Mouse (Mus musculus): ENCODE results near the gene Ptges. TPM values are rescaled to one million over a fixed set of nuclear protein-coding genes. Genes with fewer than 3 reads are reported as not detected.

The Ptges gene
- total and polyA plus RNA-seq, 3 experiments = 0.11 TPM; not detected in 2

- DNase-seq (ENCODE audit: low spot score) = no peak
- Histone ChIP-seq H3K4me3 (ENCODE audit: low read depth, low read length) (no peak overlapping the region), H3K27me3 (ENCODE audit: insufficient read depth, low read length) (peaks cover 22% of the 10 kb centered on the region), H3K36me3 (replicated peaks) (no peaks in the 10 kb centered on the region), H3K9me3 (replicated peaks) (no peaks in the 10 kb centered on the region), H3K4me1 (ENCODE audit: insufficient read depth, low read depth, low read length) (no peaks in the 10 kb centered on the region)
- TF ChIP-seq GATA1 (IDR thresholded peaks at IDR 0.05; ENCODE audit: borderline replicate concordance, low read length) (no peak), TAL1 (conservative IDR thresholded peaks at IDR 0.05; ENCODE audit: low read depth, low read length) (no peak), GATA2 (IDR thresholded peaks at IDR 0.05; ENCODE audit: borderline replicate concordance, low read depth, low read length) (no peak), POLR2AphosphoS5 (IDR thresholded peaks at IDR 0.05; ENCODE audit: insufficient replicate concordance, low read depth, low read length) (no peak), CTCF (IDR thresholded peaks at IDR 0.05; ENCODE audit: low read depth, low read length) (no peak)
- ATAC-seq (ENCODE audit: extremely low read depth, insufficient number of reproducible peaks, low FRiP score, poor library complexity, severe bottlenecking) = no peak
Observed at GRCm38 (mm10) chr2:30904991-30905390, 24.7 kb downstream of the Ptges start.

DNA sequence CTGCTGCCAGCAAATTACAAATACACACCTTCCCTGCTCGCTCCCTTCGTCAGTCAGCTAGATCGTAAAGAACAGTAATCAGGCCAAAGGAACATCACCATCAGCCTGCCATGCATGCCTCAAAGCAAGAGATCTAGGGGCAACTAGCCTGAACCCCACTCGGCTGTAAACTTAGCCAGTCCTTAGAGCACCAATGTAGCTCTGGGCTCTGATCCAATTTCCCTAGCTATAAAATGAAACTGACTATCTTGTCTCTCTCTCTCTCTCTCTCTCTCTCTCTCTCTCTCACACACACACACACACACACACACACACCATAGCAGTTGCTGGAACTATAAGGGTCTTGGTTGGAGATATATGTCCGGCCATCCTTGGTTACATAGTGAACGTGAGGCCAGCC, 25.4 kb downstream of the Ptges start:
- ATAC-seq (ENCODE audit: extremely low read depth, insufficient number of reproducible peaks, low FRiP score, poor library complexity, severe bottlenecking) (no peak), DNase-seq (ENCODE audit: low spot score) (no peak)
- H3K4me1 ChIP-seq (ENCODE audit: insufficient read depth, low read depth, low read length) = no peaks in the 10 kb centered on the region
- no peak for TF ChIP-seq POLR2AphosphoS5 (IDR thresholded peaks at IDR 0.05; ENCODE audit: insufficient replicate concordance, low read depth, low read length)
- TF ChIP-seq GATA2 (IDR thresholded peaks at IDR 0.05; ENCODE audit: borderline replicate concordance, low read depth, low read length) = no peak
- TF ChIP-seq CTCF (IDR thresholded peaks at IDR 0.05; ENCODE audit: low read depth, low read length) = no peak
- no peak for TF ChIP-seq TAL1 (conservative IDR thresholded peaks at IDR 0.05; ENCODE audit: low read depth, low read length)
- TF ChIP-seq GATA1 (IDR thresholded peaks at IDR 0.05; ENCODE audit: borderline replicate concordance, low read length) = no peak
- peaks cover 22% of the 10 kb centered on the region for H3K27me3 ChIP-seq (ENCODE audit: insufficient read depth, low read length)
- H3K9me3 ChIP-seq (replicated peaks) = no peaks in the 10 kb centered on the region
- no peaks in the 10 kb centered on the region for H3K36me3 ChIP-seq (replicated peaks)
- no peak overlapping the region for H3K4me3 ChIP-seq (ENCODE audit: low read depth, low read length)

- Histone ChIP-seq H3K9me3 (replicated peaks) (no peaks in the 10 kb centered on the region), H3K4me3 (ENCODE audit: low read depth, low read length) (no peak overlapping the region), H3K4me1 (ENCODE audit: insufficient read depth, low read depth, low read length) (no peaks in the 10 kb centered on the region), H3K36me3 (replicated peaks) (no peaks in the 10 kb centered on the region), H3K27me3 (ENCODE audit: insufficient read depth, low read length) (peaks cover 21% of the 10 kb centered on the region)
- ATAC-seq (ENCODE audit: extremely low read depth, insufficient number of reproducible peaks, low FRiP score, poor library complexity, severe bottlenecking) (no peak), DNase-seq (ENCODE audit: low spot score) (no peak)
- TF ChIP-seq POLR2AphosphoS5 (IDR thresholded peaks at IDR 0.05; ENCODE audit: insufficient replicate concordance, low read depth, low read length) = no peak
- TF ChIP-seq GATA1 (IDR thresholded peaks at IDR 0.05; ENCODE audit: borderline replicate concordance, low read length) = no peak
- no peak for TF ChIP-seq CTCF (IDR thresholded peaks at IDR 0.05; ENCODE audit: low read depth, low read length)
Observed at GRCm38 (mm10) chr2:30902726-30903722, 26.6 kb downstream of the Ptges start.

GRCm38 (mm10) chr2:30902256-30902655, 27.4 kb downstream of the Ptges start:
- Histone ChIP-seq H3K9me3 (replicated peaks) (no peaks in the 10 kb centered on the region), H3K36me3 (replicated peaks) (no peaks in the 10 kb centered on the region), H3K4me1 (ENCODE audit: insufficient read depth, low read depth, low read length) (peaks cover 3% of the 10 kb centered on the region), H3K27me3 (ENCODE audit: insufficient read depth, low read length) (peaks cover 24% of the 10 kb centered on the region), H3K4me3 (ENCODE audit: low read depth, low read length) (no peak overlapping the region)
- TF ChIP-seq CTCF (IDR thresholded peaks at IDR 0.05; ENCODE audit: low read depth, low read length) (no peak), GATA2 (IDR thresholded peaks at IDR 0.05; ENCODE audit: borderline replicate concordance, low read depth, low read length) (no peak), TAL1 (conservative IDR thresholded peaks at IDR 0.05; ENCODE audit: low read depth, low read length) (no peak), POLR2AphosphoS5 (IDR thresholded peaks at IDR 0.05; ENCODE audit: insufficient replicate concordance, low read depth, low read length) (no peak), GATA1 (IDR thresholded peaks at IDR 0.05; ENCODE audit: borderline replicate concordance, low read length) (no peak)
- ATAC-seq (ENCODE audit: extremely low read depth, insufficient number of reproducible peaks, low FRiP score, poor library complexity, severe bottlenecking) (no peak), DNase-seq (ENCODE audit: low spot score) (no peak)

DNA sequence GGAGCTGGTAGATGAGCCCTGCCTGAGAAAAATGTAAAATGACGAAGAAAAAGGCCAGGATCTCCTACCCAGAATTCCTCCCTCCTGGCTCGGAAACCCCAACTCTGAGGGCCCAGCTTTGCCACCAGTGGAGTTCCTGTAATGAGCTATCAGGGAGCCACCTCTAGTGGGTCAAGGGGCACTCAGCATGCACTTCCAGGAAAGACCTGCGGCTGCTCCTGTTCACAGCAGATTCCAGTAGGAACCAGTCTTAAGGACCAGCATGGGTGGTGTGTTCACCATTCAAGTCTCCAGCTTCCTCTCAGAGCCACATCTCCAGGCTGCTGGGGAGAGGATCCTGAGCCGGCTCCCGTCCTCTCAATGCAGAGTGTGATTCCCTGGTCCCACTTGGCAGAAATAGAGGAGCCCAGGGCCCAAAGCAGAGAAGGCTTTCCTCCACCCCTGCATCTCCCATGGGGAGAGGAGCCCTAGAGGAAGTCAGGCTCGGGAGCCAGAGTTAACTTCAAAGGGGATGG, 28.0 kb downstream of the Ptges start:
- H3K36me3 ChIP-seq (replicated peaks) = no peaks in the 10 kb centered on the region
- TF ChIP-seq GATA1 (IDR thresholded peaks at IDR 0.05; ENCODE audit: borderline replicate concordance, low read length) = no peak
- TF ChIP-seq POLR2AphosphoS5 (IDR thresholded peaks at IDR 0.05; ENCODE audit: insufficient replicate concordance, low read depth, low read length) = no peak
- TF ChIP-seq CTCF (IDR thresholded peaks at IDR 0.05; ENCODE audit: low read depth, low read length) = no peak
- TF ChIP-seq GATA2 (IDR thresholded peaks at IDR 0.05; ENCODE audit: borderline replicate concordance, low read depth, low read length) = no peak
- no peak for TF ChIP-seq TAL1 (conservative IDR thresholded peaks at IDR 0.05; ENCODE audit: low read depth, low read length)
- peaks cover 26% of the 10 kb centered on the region for H3K27me3 ChIP-seq (ENCODE audit: insufficient read depth, low read length)
- H3K4me1 ChIP-seq (ENCODE audit: insufficient read depth, low read depth, low read length) = peaks cover 8% of the 10 kb centered on the region
- no peak overlapping the region for H3K4me3 ChIP-seq (ENCODE audit: low read depth, low read length)
- ATAC-seq (ENCODE audit: extremely low read depth, insufficient number of reproducible peaks, low FRiP score, poor library complexity, severe bottlenecking) = no peak
- DNase-seq (ENCODE audit: low spot score) = no peak
- no peaks in the 10 kb centered on the region for H3K9me3 ChIP-seq (replicated peaks)

DNA sequence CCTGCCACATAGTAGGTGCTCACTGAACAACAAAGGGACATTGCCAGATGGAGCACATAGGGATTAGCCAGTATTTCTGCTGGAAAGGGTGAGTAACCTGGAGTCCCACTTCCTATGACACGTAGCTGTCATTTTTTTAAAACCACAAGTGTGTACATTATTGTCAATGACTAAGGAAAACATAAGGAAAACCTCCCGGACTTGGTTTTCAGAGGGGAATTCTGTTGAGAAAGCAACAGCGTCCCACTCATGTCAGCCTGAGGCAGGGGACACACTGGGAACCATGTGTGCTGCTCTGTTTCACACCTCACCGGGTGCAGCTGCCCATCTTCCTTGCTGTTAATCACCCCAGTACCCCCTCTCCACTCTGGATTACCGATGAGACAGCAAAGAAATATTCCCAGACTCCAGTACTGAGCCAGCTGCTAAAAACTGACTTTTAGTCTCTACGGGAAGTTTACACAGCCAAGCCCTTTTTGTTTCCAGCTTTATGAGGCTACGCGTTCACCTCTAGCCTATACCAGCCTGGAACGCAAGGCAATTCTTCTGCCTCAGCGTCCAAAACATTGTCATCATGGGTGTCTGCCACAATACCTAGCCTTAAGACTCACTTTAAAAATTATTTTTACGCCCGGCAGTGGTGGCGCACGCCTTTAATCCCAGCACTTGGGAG, 30.1 kb downstream of the Ptges start:
- ATAC-seq (ENCODE audit: extremely low read depth, insufficient number of reproducible peaks, low FRiP score, poor library complexity, severe bottlenecking) = no peak

More for the DNA sequence above, 30.1 kb downstream of the Ptges start:
- Histone ChIP-seq H3K4me1 (ENCODE audit: insufficient read depth, low read depth, low read length) (peaks cover 9% of the 10 kb centered on the region), H3K9me3 (replicated peaks) (no peaks in the 10 kb centered on the region), H3K36me3 (replicated peaks) (no peaks in the 10 kb centered on the region), H3K27me3 (ENCODE audit: insufficient read depth, low read length) (peaks cover 26% of the 10 kb centered on the region), H3K4me3 (ENCODE audit: low read depth, low read length) (no peak overlapping the region)
- TF ChIP-seq GATA2 (IDR thresholded peaks at IDR 0.05; ENCODE audit: borderline replicate concordance, low read depth, low read length) = no peak
- TF ChIP-seq POLR2AphosphoS5 (IDR thresholded peaks at IDR 0.05; ENCODE audit: insufficient replicate concordance, low read depth, low read length) = no peak
- TF ChIP-seq TAL1 (conservative IDR thresholded peaks at IDR 0.05; ENCODE audit: low read depth, low read length) = no peak
- no peak for TF ChIP-seq CTCF (IDR thresholded peaks at IDR 0.05; ENCODE audit: low read depth, low read length)
- TF ChIP-seq GATA1 (IDR thresholded peaks at IDR 0.05; ENCODE audit: borderline replicate concordance, low read length) = no peak
- DNase-seq (ENCODE audit: low spot score) = no peak
